ENCODE assay signal across 18 mouse cellular contexts in genomic region chr11:117684640-117685039, GRCm38 (mm10). TPM values are rescaled to one million over a fixed set of nuclear protein-coding genes. Genes with fewer than 3 reads are reported as not detected.
DNase-seq lines count a peak whose midpoint lies in the region; ATAC-seq and TF ChIP-seq lines count a peak whose summit lies in the region.
"Had no signal": no experiment of that assay in that cellular context is flagged by ENCODE, and none has a peak within 500 bp of the region (broad histone marks: within the 10 kb centered on the region; RNA-seq: fewer than 3 reads in every experiment).

No protein-coding gene starts in this region.

- peaks cover 38% of the 10 kb centered on the region for H3K4me1 ChIP-seq in hindbrain, embryonic 10.5 days (replicated peaks)
- peaks cover 17% of the 10 kb centered on the region for H3K4me1 ChIP-seq in hindbrain, embryonic 16.5 days (ENCODE audit: control insufficient read depth, insufficient read depth, low read depth, low read length)
- peaks cover 3% of the 10 kb centered on the region; the same call in 1 of the 2 replicates for H3K4me1 ChIP-seq in midbrain, postnatal 0 days (ENCODE audit: insufficient read depth, low read length)
- peaks cover 19% of the 10 kb centered on the region for H3K4me1 ChIP-seq in thymus, adult 2 months (replicated peaks; ENCODE audit: control insufficient read depth, insufficient read depth, low read length)

- DNase-seq in embryo, embryonic 10 days (ENCODE audit: low spot score), result peak; percentile 18
- DNase-seq in embryo, embryonic 9.5 days (ENCODE audit: extremely low spot score), result no peak
- DNase-seq in hindbrain, embryonic 10.5 days (ENCODE audit: low spot score), result peak; percentile 27
- peak; percentile 44 for DNase-seq in retina, postnatal 1 day
- no peak for DNase-seq in retina, embryonic 14.5 days (ENCODE audit: low spot score)
- DNase-seq in midbrain, postnatal 0 days (ENCODE audit: low spot score), result peak; percentile 23
- DNase-seq in thymus, adult 2 months, result no peak
- DNase-seq: adrenal gland, postnatal 25 days; lung, postnatal 10 days; right cerebral cortex, adult 18-20 months; spleen, adult 18-20 months; thymus, postnatal 25 days had no signal

- WGBS in hindbrain, embryonic 10.5 days, result 23% methylated on average over 5 of the region's 5 CpGs
- WGBS in hindbrain, embryonic 16.5 days, result 12% methylated on average over 5 of the region's 5 CpGs
- 15% methylated on average over 5 of the region's 5 CpGs for WGBS in midbrain, postnatal 0 days
- WGBS in thymus, adult 2 months, result 94% methylated on average over 5 of the region's 5 CpGs

- TF ChIP-seq POLR2A in thymus, adult 2 months (IDR thresholded peaks at IDR 0.05; ENCODE audit: control insufficient read depth, extremely low read depth, insufficient read depth, low read length, poor library complexity), result no peak

- no peak for ATAC-seq in hindbrain, embryonic 16.5 days
- ATAC-seq in midbrain, postnatal 0 days (ENCODE audit: low FRiP score), result no peak

- H3K4me3 ChIP-seq in hindbrain, embryonic 10.5 days, result no peak overlapping the region
- no peak overlapping the region for H3K4me3 ChIP-seq in hindbrain, embryonic 16.5 days (ENCODE audit: low read length)
- H3K4me3 ChIP-seq in midbrain, postnatal 0 days (ENCODE audit: low read depth, low read length), result no peak overlapping the region
- no peak overlapping the region for H3K4me3 ChIP-seq in thymus, adult 2 months (ENCODE audit: control insufficient read depth, insufficient read depth, low read length)
- H3K4me3 ChIP-seq: embryonic facial prominence, embryonic 15.5 days; heart, embryonic 13.5 days; limb, embryonic 12.5 days; stomach, embryonic 15.5 days had no signal

- no peak overlapping the region for H3K4me2 ChIP-seq in hindbrain, embryonic 16.5 days (ENCODE audit: low read length)
- no peak overlapping the region for H3K4me2 ChIP-seq in midbrain, postnatal 0 days (ENCODE audit: low read depth, low read length, poor library complexity, severe bottlenecking)
- H3K4me2 ChIP-seq: embryonic facial prominence, embryonic 15.5 days; heart, embryonic 13.5 days; limb, embryonic 12.5 days; stomach, embryonic 15.5 days had no signal

- H3K9ac ChIP-seq in hindbrain, embryonic 16.5 days (ENCODE audit: low read depth, low read length), result no peak overlapping the region
- no peak overlapping the region for H3K9ac ChIP-seq in midbrain, postnatal 0 days (replicated peaks; ENCODE audit: low read length, poor library complexity, severe bottlenecking)
- H3K9ac ChIP-seq: embryonic facial prominence, embryonic 15.5 days; heart, embryonic 13.5 days; limb, embryonic 12.5 days; liver, embryonic 14.5 days; stomach, embryonic 15.5 days had no signal

- H3K27me3 ChIP-seq in hindbrain, embryonic 10.5 days (ENCODE audit: insufficient read depth, poor library complexity, severe bottlenecking), result no peaks in the 10 kb centered on the region
- H3K27me3 ChIP-seq in hindbrain, embryonic 16.5 days (replicated peaks; ENCODE audit: control insufficient read depth, insufficient read depth, low read length), result no peaks in the 10 kb centered on the region
- H3K27me3 ChIP-seq in midbrain, postnatal 0 days (ENCODE audit: insufficient read depth, low read length), result no peaks in the 10 kb centered on the region
- H3K27me3 ChIP-seq in thymus, adult 2 months (ENCODE audit: control insufficient read depth, insufficient read depth, low read length), result no peaks in the 10 kb centered on the region
- H3K27me3 ChIP-seq: embryonic facial prominence, embryonic 15.5 days; heart, embryonic 13.5 days; limb, embryonic 12.5 days; stomach, embryonic 15.5 days had no signal

- H3K27ac ChIP-seq in hindbrain, embryonic 10.5 days, result no peak overlapping the region
- no peak overlapping the region for H3K27ac ChIP-seq in hindbrain, embryonic 16.5 days (ENCODE audit: low read depth, low read length)
- 0 out of 2 replicates have a peak overlapping the region, but pooled peaks have one; percentile 47 for H3K27ac ChIP-seq in midbrain, postnatal 0 days (ENCODE audit: low read depth, low read length)
- no peak overlapping the region for H3K27ac ChIP-seq in thymus, adult 2 months (ENCODE audit: control insufficient read depth, insufficient read depth, low read length)
- H3K27ac ChIP-seq: embryonic facial prominence, embryonic 15.5 days; heart, embryonic 13.5 days; limb, embryonic 12.5 days; liver, embryonic 14.5 days had no signal

- no peaks in the 10 kb centered on the region for H3K36me3 ChIP-seq in hindbrain, embryonic 10.5 days
- H3K36me3 ChIP-seq in hindbrain, embryonic 16.5 days (ENCODE audit: control insufficient read depth, insufficient read depth, low read length), result no peaks in the 10 kb centered on the region
- H3K36me3 ChIP-seq in midbrain, postnatal 0 days (ENCODE audit: insufficient read depth, low read length), result no peaks in the 10 kb centered on the region
- H3K36me3 ChIP-seq in thymus, adult 2 months (ENCODE audit: control insufficient read depth, insufficient read depth, low read length), result no peaks in the 10 kb centered on the region
- H3K36me3 ChIP-seq: embryonic facial prominence, embryonic 15.5 days; heart, embryonic 13.5 days; limb, embryonic 12.5 days; stomach, embryonic 15.5 days had no signal

- H3K9me3 ChIP-seq in hindbrain, embryonic 10.5 days, result no peaks in the 10 kb centered on the region
- H3K9me3 ChIP-seq in hindbrain, embryonic 16.5 days (ENCODE audit: control insufficient read depth, low read length), result no peaks in the 10 kb centered on the region
- no peaks in the 10 kb centered on the region for H3K9me3 ChIP-seq in midbrain, postnatal 0 days (ENCODE audit: low read length)
- H3K9me3 ChIP-seq: embryonic facial prominence, embryonic 15.5 days; heart, embryonic 13.5 days; limb, embryonic 12.5 days; stomach, embryonic 15.5 days had no signal

- no peak for TF ChIP-seq CTCF in midbrain, postnatal 0 days (IDR thresholded peaks at IDR 0.05)
- no peak for TF ChIP-seq CTCF in thymus, adult 2 months (IDR thresholded peaks at IDR 0.05; ENCODE audit: borderline replicate concordance, control insufficient read depth, extremely low read depth, insufficient read depth, low read length, poor library complexity)

RNA-seq across cellular contexts. Expression of gene Tnrc6c, which starts 30.6 kb away (rescaled TPM):
- polyA plus RNA-seq in hindbrain, embryonic 10.5 days (2016; fragmentation: Nextera tagmentation; extraction: Ambion mirVana), result 11.1 and 14.4 TPM in 2 replicates
- polyA plus RNA-seq in hindbrain, embryonic 16.5 days (2015; fragmentation: Nextera tagmentation; extraction: Ambion mirVana), result 18.9 and 21.4 TPM in 2 replicates
- total RNA-seq in midbrain, postnatal 0 days (2014; rRNA removed), result 78.4 and 79.8 TPM in 2 replicates
- polyA plus RNA-seq in midbrain, postnatal 0 days (2015; fragmentation: Nextera tagmentation; extraction: Ambion mirVana), result 22.8 and 26.5 TPM in 2 replicates
- 75.0 and 89.7 TPM in 2 replicates for polyA plus RNA-seq in thymus, adult 2 months (2012; rRNA removed)

Comparison
In these comparisons a context has a peak if more than half of its experiments do, and no peak if none do; other contexts are left out.
1. DNase-seq: peak in embryo, embryonic 10 days (single experiment), hindbrain, embryonic 10.5 days (single experiment), retina, postnatal 1 day (single experiment) and midbrain, postnatal 0 days (single experiment); none in embryo, embryonic 9.5 days (single experiment), retina, embryonic 14.5 days (single experiment) and thymus, adult 2 months (single experiment).